Mouse (Mus musculus) midbrain, postnatal 0 days (tissue): ENCODE measurements around the gene Dctn5. TPM values are rescaled to one million over a fixed set of nuclear protein-coding genes. Genes with fewer than 3 reads are reported as not detected.

ENCODE experiments used
- ATAC-seq: fragments of 200-750 bp; cut with Nextera tagmentation; 2 replicates; pipeline ENCODE4 v1.8.0; 2017; ENCODE audit warnings: moderate number of reproducible peaks, mild to moderate bottlenecking, moderate TSS enrichment, moderate library complexity; ENCODE audit not compliant: low FRiP score
- DNase-seq: peaks from one replicate; pipeline ENCODE4 v3.0.0-alpha.2; 2015; ENCODE audit warnings: low spot score
- H3K27ac ChIP-seq: fragments of 300-500 bp; sonication (generic); 2 replicates; pipeline ENCODE4 v1.5.1; 2014; ENCODE audit warnings: low read depth, mild to moderate bottlenecking, low read length, mixed read lengths
- H3K27me3 ChIP-seq: fragments of 300-500 bp; sonication (generic); 2 replicates; pipeline ENCODE4 v1.6.1; 2014; ENCODE audit warnings: low read length, control low read depth, mixed read lengths; ENCODE audit not compliant: insufficient read depth
- H3K36me3 ChIP-seq: fragments of 300-500 bp; sonication (generic); 2 replicates; pipeline ENCODE4 v1.6.1; 2014; ENCODE audit warnings: low read length, control low read depth, mixed read lengths; ENCODE audit not compliant: insufficient read depth
- H3K4me1 ChIP-seq: fragments of 300-500 bp; sonication (generic); 2 replicates; pipeline ENCODE4 v1.6.1; 2014; ENCODE audit warnings: mild to moderate bottlenecking, control low read depth, antibody characterized with exemption, low read length, mixed read lengths; ENCODE audit not compliant: insufficient read depth
- H3K4me2 ChIP-seq: fragments of 300-500 bp; sonication (generic); 2 replicates; pipeline ENCODE4 v1.6.1; 2014; ENCODE audit warnings: low read depth, mild to moderate bottlenecking, low read length, mixed read lengths; ENCODE audit not compliant: poor library complexity, severe bottlenecking
- H3K4me3 ChIP-seq: fragments of 300-500 bp; sonication (generic); 2 replicates; pipeline ENCODE4 v1.5.1; 2014; ENCODE audit warnings: low read depth, mild to moderate bottlenecking, low read length, moderate library complexity
- H3K9ac ChIP-seq: fragments of 300-500 bp; sonication (generic); replicated peaks from 2 replicates; pipeline ENCODE4 v1.6.1; 2014; ENCODE audit warnings: mild to moderate bottlenecking, low read length, moderate library complexity, mixed read lengths; ENCODE audit not compliant: poor library complexity, severe bottlenecking
- H3K9me3 ChIP-seq: fragments of 300-500 bp; sonication (generic); 2 replicates; pipeline ENCODE4 v1.6.1; 2016; ENCODE audit warnings: low read length, control low read depth
- CTCF ChIP-seq: IDR thresholded peaks from 2 replicates; pipeline ENCODE4 v1.5.1; 2016; ENCODE audit warnings: antibody characterized with exemption, mild to moderate bottlenecking
- WGBS: fragments of 180-500 bp; shearing (Covaris S2); extraction: QIAGEN DNeasy Blood & Tissue Kit; methylation state at CpG from one replicate; pipeline ENCODE4 v1.1.7; 2014; 5-methylcytosine and 5-hydroxymethylcytosine counted together
- polyA plus RNA-seq: library from polyadenylated mRNA; unstranded; fragments of >200 nt; fragmentation: Nextera tagmentation; extraction: Ambion mirVana; gene quantifications from 2 replicates; pipeline ENCODE4 v1.2.1, GENCODE M21; 2015
- total RNA-seq: library from RNA; depleted of rRNA; stranded (reverse); fragments of >200 nt; gene quantifications from 2 replicates; pipeline ENCODE4 v1.2.3, GENCODE M21; 2014

Gene Dctn5
- total and polyA plus RNA-seq, 2 experiments from 2014 or later = 106 to 144 TPM

DNA sequence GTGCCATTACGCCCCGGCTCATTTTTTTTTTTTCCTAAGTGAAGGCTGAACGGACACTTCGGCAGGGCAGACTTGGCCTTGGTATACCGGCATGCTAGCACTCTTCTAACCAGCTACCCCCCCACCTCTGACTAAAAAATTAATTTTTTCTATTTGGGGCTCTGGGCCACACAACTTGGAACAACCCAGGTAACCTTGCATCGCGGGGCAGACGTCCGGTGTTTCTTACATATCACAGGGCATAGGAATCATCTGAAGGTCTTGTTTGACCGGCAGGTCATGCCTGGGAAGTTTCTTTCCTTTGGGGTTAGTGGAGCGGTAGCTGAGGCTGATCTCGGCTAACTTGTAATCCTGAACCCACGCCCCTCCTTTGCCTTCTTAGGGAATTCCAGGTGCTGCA is 25.6 kb downstream of the Dctn5 start:
- no peak for DNase-seq
- no peaks in the 10 kb centered on the region for H3K27me3 ChIP-seq
- TF ChIP-seq CTCF = no peak
- H3K36me3 ChIP-seq = no peaks in the 10 kb centered on the region; the same call in 1 of the 2 replicates
- peaks cover 3% of the 10 kb centered on the region; the same call in 1 of the 2 replicates for H3K4me1 ChIP-seq
- peak overlapping the region; percentile 99 for H3K4me2 ChIP-seq
- peak overlapping the region; percentile 57 for H3K9ac ChIP-seq
- WGBS = 5% methylated on average over 13 of the region's 13 CpGs
- no peak overlapping the region for H3K27ac ChIP-seq
- H3K4me3 ChIP-seq = peak overlapping the region; percentile 47
- no peaks in the 10 kb centered on the region for H3K9me3 ChIP-seq
- ATAC-seq = no peak

DNA sequence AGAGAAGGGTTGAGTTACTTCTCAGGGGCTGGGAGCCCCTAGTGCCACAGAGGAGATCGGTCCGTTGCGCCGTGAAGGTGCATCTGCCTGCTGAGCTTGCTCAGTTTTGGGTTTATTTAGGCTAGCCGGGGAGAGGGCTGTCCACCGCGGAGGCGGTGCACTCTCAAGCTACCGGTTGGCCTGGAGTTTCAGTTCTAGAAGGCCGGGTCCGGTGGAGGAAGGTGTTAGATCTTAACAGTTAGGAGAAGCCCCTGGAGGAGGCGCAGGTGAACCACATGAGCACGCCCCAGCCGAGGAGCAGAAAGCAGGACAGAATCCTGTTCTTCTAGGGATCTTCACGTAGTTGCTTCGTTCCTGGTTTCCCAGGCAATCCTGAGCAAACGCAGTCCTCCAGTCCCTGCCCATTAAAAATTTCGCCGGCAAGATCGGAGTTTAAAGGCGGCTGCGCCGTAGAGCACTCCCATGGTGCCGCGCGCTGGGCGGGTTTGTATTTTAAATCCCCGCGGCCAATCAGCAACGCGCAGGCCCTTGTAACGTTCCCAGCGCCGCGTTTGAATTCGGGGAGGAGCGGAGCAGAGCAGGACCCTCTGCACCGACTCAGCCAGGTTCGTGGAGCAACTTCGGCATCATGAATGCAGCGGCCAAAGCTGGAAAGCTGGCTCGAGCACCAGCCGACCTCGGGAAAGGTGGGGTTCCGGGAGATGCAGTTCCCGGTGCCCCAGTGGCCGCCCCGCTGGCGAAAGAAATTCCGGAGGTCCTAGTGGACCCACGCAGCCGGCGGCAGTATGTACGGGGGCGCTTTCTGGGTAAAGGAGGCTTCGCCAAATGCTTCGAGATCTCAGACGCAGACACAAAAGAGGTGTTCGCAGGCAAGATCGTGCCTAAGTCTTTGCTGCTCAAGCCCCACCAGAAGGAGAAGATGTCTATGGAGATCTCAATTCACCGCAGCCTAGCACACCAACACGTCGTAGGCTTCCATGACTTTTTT is 26.4 kb downstream of the Dctn5 start, which contains the start of gene Plk1:
Plk1 (plus strand) TSS at position 525 of the 988 bp plus-strand sequence.
- Histone ChIP-seq H3K9me3 (no peaks in the 10 kb centered on the region), H3K4me1 (peaks cover 3% of the 10 kb centered on the region; the same call in 1 of the 2 replicates), H3K9ac (peak within 1 kb of the TSS; percentile 57), H3K4me3 (peak within 1 kb of the TSS; percentile 47), H3K4me2 (peak within 1 kb of the TSS; percentile 99), H3K27me3 (no peaks in the 10 kb centered on the region), H3K27ac (no peak within 1 kb of the TSS), H3K36me3 (no peaks in the 10 kb centered on the region; the same call in 1 of the 2 replicates)
- peak; percentile 91 for DNase-seq
- TF ChIP-seq CTCF = no peak
- peak; percentile 90 for ATAC-seq
- under 1% methylated on average over 63 of the region's 63 CpGs for WGBS

DNA sequence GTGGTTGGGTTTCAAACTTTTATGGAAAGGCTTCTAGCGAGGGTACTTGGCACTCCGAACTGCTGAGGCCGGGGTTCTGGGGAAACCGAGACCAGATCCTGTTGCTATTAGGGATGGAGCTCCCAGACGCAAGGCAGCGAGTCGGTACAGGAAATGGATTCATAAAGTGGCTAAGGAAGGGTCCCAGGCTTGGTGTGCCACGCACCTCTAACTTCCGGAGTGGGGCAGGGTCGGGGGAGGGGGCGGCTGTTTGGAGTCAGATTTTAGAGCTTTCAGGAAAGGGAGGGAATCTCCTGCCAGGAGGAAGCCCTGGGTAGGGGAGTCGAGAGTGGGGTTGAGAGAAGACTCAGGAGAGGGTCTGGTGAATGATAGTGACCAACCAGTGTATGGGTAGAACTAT is 27.2 kb downstream of the Dctn5 start:
- no peak overlapping the region for H3K9ac ChIP-seq
- H3K36me3 ChIP-seq = no peaks in the 10 kb centered on the region; the same call in 1 of the 2 replicates
- DNase-seq (no peak), ATAC-seq (no peak)
- peaks cover 3% of the 10 kb centered on the region; the same call in 1 of the 2 replicates for H3K4me1 ChIP-seq
- no peaks in the 10 kb centered on the region for H3K9me3 ChIP-seq
- peak overlapping the region; percentile 47 for H3K4me3 ChIP-seq
- no peak overlapping the region for H3K27ac ChIP-seq
- TF ChIP-seq CTCF = no peak
- H3K4me2 ChIP-seq = peak overlapping the region; percentile 99
- H3K27me3 ChIP-seq = no peaks in the 10 kb centered on the region
- WGBS = under 1% methylated on average over 12 of the region's 12 CpGs

DNA sequence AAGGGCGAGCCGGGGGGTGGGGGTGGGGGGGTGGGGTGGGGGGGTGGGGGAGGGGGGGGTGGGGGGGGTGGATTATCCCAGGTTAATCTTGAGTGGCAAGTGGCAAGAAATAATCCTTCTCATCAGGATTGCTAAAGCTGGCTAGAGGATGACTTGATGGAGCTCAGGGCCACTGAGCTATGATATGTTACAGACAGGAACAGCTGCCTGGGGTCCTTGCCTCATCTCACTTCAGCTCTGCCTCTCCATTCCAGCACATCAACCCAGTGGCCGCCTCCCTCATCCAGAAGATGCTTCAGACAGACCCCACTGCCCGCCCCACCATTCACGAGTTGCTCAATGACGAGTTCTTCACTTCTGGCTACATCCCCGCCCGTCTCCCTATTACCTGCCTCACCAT is 30.9 kb downstream of the Dctn5 start:
- peaks cover 3% of the 10 kb centered on the region; the same call in 1 of the 2 replicates for H3K4me1 ChIP-seq
- ATAC-seq (no peak), DNase-seq (no peak)
- no peak for TF ChIP-seq CTCF
- H3K4me2 ChIP-seq = no peak overlapping the region
- no peak overlapping the region for H3K9ac ChIP-seq
- 90% methylated on average over 8 of the region's 8 CpGs for WGBS
- no peaks in the 10 kb centered on the region for H3K9me3 ChIP-seq
- H3K27ac ChIP-seq = no peak overlapping the region
- no peak overlapping the region for H3K4me3 ChIP-seq
- 0 out of 2 replicates have a peak, but pooled peaks cover 3% of the 10 kb centered on the region for H3K36me3 ChIP-seq
- no peaks in the 10 kb centered on the region for H3K27me3 ChIP-seq

DNA sequence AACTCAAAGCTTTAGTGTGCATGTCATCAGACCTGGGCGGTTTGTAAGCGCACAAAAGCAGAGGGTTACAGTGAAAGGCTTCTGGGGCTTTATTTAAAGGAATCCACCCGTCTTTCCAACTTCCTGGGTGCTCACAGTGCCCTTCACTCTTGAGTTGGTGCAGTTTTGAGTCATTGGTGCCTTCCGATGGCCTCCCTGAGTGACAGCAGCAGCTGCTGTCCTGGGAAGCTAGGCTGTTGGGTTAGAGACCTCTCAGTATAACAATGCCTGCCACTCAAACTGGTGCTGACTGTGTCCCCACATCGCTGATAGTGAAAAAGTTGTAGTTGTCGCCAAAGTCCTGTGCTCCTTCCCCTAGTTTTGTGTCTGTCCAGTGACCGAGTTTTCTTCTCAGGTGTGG is 34.4 kb downstream of the Dctn5 start:
- Histone ChIP-seq H3K4me1 (no peaks in the 10 kb centered on the region), H3K9ac (no peak overlapping the region), H3K9me3 (no peaks in the 10 kb centered on the region), H3K4me2 (no peak overlapping the region), H3K27ac (no peak overlapping the region), H3K27me3 (no peaks in the 10 kb centered on the region), H3K4me3 (no peak overlapping the region), H3K36me3 (0 out of 2 replicates have a peak, but pooled peaks cover 3% of the 10 kb centered on the region)
- no peak for TF ChIP-seq CTCF
- 95% methylated on average over 7 of the region's 7 CpGs for WGBS
- no peak for DNase-seq
- no peak for ATAC-seq

DNA sequence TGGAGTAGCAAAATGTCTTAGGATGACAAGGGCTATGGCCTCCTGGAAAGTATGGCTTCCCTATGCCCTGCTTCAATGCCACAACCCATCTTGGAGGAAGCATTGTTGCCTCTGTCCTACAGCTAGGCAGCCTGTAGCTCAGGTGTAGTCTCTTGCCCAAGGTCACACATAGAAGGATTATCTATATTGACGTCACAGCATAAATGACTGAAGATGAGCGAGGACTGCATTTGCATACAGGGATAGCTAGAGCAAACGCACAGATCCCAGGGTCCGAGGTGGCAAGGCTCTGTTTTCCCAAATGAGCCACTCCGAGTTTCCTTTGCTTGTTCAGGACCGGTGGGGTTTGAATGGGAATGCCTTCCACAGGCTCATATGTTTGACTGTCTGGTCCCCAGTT is 37.9 kb downstream of the Dctn5 start:
- H3K4me3 ChIP-seq = no peak overlapping the region
- no peak for TF ChIP-seq CTCF
- no peak for DNase-seq
- 0 out of 2 replicates have a peak, but pooled peaks cover 3% of the 10 kb centered on the region for H3K36me3 ChIP-seq
- H3K27me3 ChIP-seq = no peaks in the 10 kb centered on the region
- no peak overlapping the region for H3K4me2 ChIP-seq
- no peak overlapping the region for H3K27ac ChIP-seq
- no peaks in the 10 kb centered on the region for H3K4me1 ChIP-seq
- WGBS = 78% methylated on average over 6 of the region's 6 CpGs
- no peak overlapping the region for H3K9ac ChIP-seq
- ATAC-seq = no peak
- H3K9me3 ChIP-seq = no peaks in the 10 kb centered on the region
